Mouse (Mus musculus) layer of hippocampus, postnatal 10 days (tissue): ENCODE measurements around the gene Sema5b. TPM values are rescaled to one million over a fixed set of nuclear protein-coding genes. Genes with fewer than 3 reads are reported as not detected.

Source experiments
- DNase-seq, 2 experiments: peaks; one replicate each; pipeline ENCODE4 v3.0.0; 2021; ENCODE audit warnings: low spot score in 2 of 2
- total RNA-seq, 2 experiments: library from RNA; stranded (reverse); gene quantifications; 2 replicates each; pipeline ENCODE4 v1.2.3; 2021

Sema5b gene
- total RNA-seq, 2 experiments from 2014 or later: 29.4 to 30.9 TPM

- DNase-seq: peak; percentile 65 to 69
These were observed 51.5 kb downstream of the Sema5b start for GRCm38 (mm10) chr16:35592274-35593065.

GRCm38 (mm10) chr16:35593474-35593873, 52.5 kb downstream of the Sema5b start:
- DNase-seq: no peak

- no peak for DNase-seq
These were observed 55.3 kb downstream of the Sema5b start for GRCm38 (mm10) chr16:35596241-35596640.

GRCm38 (mm10) chr16:35596661-35597350, 55.9 kb downstream of the Sema5b start:
- no peak for DNase-seq

- no peak for DNase-seq
These were observed 57.0 kb downstream of the Sema5b start for GRCm38 (mm10) chr16:35597991-35598390.

- DNase-seq: no peak
These were observed 57.9 kb downstream of the Sema5b start for GRCm38 (mm10) chr16:35598802-35599201.

- DNase-seq: peak in 1 of 2 experiments; percentile 54
These were observed 59.3 kb downstream of the Sema5b start for GRCm38 (mm10) chr16:35600282-35600681.

- no peak for DNase-seq
These were observed 60.5 kb downstream of the Sema5b start for GRCm38 (mm10) chr16:35601426-35601825.

- no peak for DNase-seq
These were observed 61.6 kb downstream of the Sema5b start for GRCm38 (mm10) chr16:35602529-35602928.

GRCm38 (mm10) chr16:35603729-35604522, 63.0 kb downstream of the Sema5b start:
- DNase-seq: peak in 1 of 2 experiments; percentile 57

- no peak for DNase-seq
These were observed 66.3 kb downstream of the Sema5b start for GRCm38 (mm10) chr16:35607250-35607649.

GRCm38 (mm10) chr16:35608244-35608643, 67.3 kb downstream of the Sema5b start:
- no peak for DNase-seq

GRCm38 (mm10) chr16:35609561-35609960, 68.6 kb downstream of the Sema5b start:
- no peak for DNase-seq

- peak; percentile 63 to 65 for DNase-seq
These were observed 73.2 kb downstream of the Sema5b start for GRCm38 (mm10) chr16:35613851-35614804.

GRCm38 (mm10) chr16:35617732-35618131, 76.8 kb downstream of the Sema5b start:
- DNase-seq: no peak

- DNase-seq: no peak
These were observed 82.1 kb downstream of the Sema5b start for GRCm38 (mm10) chr16:35623026-35623425.

- no peak for DNase-seq
These were observed 83.0 kb downstream of the Sema5b start for GRCm38 (mm10) chr16:35623986-35624385.

- no peak for DNase-seq
These were observed 83.9 kb downstream of the Sema5b start for GRCm38 (mm10) chr16:35624877-35625276.

GRCm38 (mm10) chr16:35625286-35626020, 84.5 kb downstream of the Sema5b start:
- DNase-seq: peak; percentile 36 to 65
